Comparison of ENCODE assay signal across 12 mouse cellular contexts in genomic region chr2:29672746-29673536, GRCm38 (mm10). TPM values are rescaled to one million over a fixed set of nuclear protein-coding genes. Genes with fewer than 3 reads are reported as not detected.
DNase-seq lines count a peak whose midpoint lies in the region; ATAC-seq and TF ChIP-seq lines count a peak whose summit lies in the region.
"Had no signal": no experiment of that assay in that cellular context is flagged by ENCODE, and none has a peak within 500 bp of the region (broad histone marks: within the 10 kb centered on the region; RNA-seq: fewer than 3 reads in every experiment).

No protein-coding gene starts in this region.

- peak overlapping the region; percentile 43 for H3K27ac ChIP-seq in layer of hippocampus, adult 2 months
- no peak overlapping the region for H3K27ac ChIP-seq in forebrain, embryonic 12.5 days
- H3K27ac ChIP-seq: embryonic facial prominence, embryonic 15.5 days; midbrain, embryonic 10.5 days had no signal

- 91% methylated on average over 7 of the region's 7 CpGs for WGBS in forebrain, embryonic 12.5 days

- no peaks in the 10 kb centered on the region for H3K9me3 ChIP-seq in forebrain, embryonic 12.5 days
- H3K9me3 ChIP-seq: embryonic facial prominence, embryonic 15.5 days; midbrain, embryonic 10.5 days had no signal

- no peak for TF ChIP-seq CTCF in layer of hippocampus, adult 2 months (conservative IDR thresholded peaks at IDR 0.05)

- peak; percentile 80 for ATAC-seq in CD4-positive, CD25-positive, alpha-beta regulatory T cell, adult 4 months
- peak; percentile 81 for ATAC-seq in common myeloid progenitor, adult 5-6 weeks (replicated peaks; ENCODE audit: low read depth, poor library complexity, severe bottlenecking)
- no peak for ATAC-seq in forebrain, embryonic 12.5 days (ENCODE audit: low FRiP score)
- ATAC-seq: Patski had no signal

- DNase-seq in layer of hippocampus, adult 2 months (ENCODE audit: low spot score in 2 of 2) = no peak
- DNase-seq in layer of hippocampus, postnatal 36 days = no peak
- peak; percentile 67 for DNase-seq in skeletal muscle tissue, adult 2 months (ENCODE audit: low read depth, low spot score)
- DNase-seq in left cerebral cortex, adult 18-20 months (ENCODE audit: low spot score in 2 of 2) = no peak
- no peak for DNase-seq in adrenal gland, postnatal 4 days (ENCODE audit: low spot score in 2 of 2)
- DNase-seq: kidney, adult 18-20 months had no signal

- no peak overlapping the region for H3K4me2 ChIP-seq in forebrain, embryonic 12.5 days
- H3K4me2 ChIP-seq: embryonic facial prominence, embryonic 15.5 days had no signal

- H3K27me3 ChIP-seq in forebrain, embryonic 12.5 days = no peaks in the 10 kb centered on the region
- H3K27me3 ChIP-seq: embryonic facial prominence, embryonic 15.5 days; Patski had no signal

- H3K4me3 ChIP-seq in layer of hippocampus, adult 2 months = no peak overlapping the region
- H3K4me3 ChIP-seq in forebrain, embryonic 12.5 days (replicated peaks) = no peak overlapping the region
- H3K4me3 ChIP-seq: embryonic facial prominence, embryonic 15.5 days; midbrain, embryonic 10.5 days had no signal

- no peak overlapping the region for H3K9ac ChIP-seq in forebrain, embryonic 12.5 days
- H3K9ac ChIP-seq: embryonic facial prominence, embryonic 15.5 days had no signal

- no peaks in the 10 kb centered on the region for H3K36me3 ChIP-seq in forebrain, embryonic 12.5 days (replicated peaks)
- H3K36me3 ChIP-seq: embryonic facial prominence, embryonic 15.5 days; midbrain, embryonic 10.5 days had no signal

- H3K4me1 ChIP-seq in forebrain, embryonic 12.5 days = peaks cover 38% of the 10 kb centered on the region

RNA-seq across cellular contexts. Expression of gene Rapgef1, which starts 53.4 kb away (rescaled TPM):
- 10 to 100 TPM; 91.3 to 94.9 TPM for total RNA-seq in layer of hippocampus, adult 2 months (2021)
- 10 to 100 TPM; 94.0 to 99.0 TPM for total RNA-seq in layer of hippocampus, postnatal 36 days (2021)
- 10 to 100 TPM; 28.7 to 35.9 TPM for polyA plus RNA-seq in CD4-positive, CD25-positive, alpha-beta regulatory T cell, adult 4 months (2017; shearing (Covaris generic))
- total RNA-seq in common myeloid progenitor, adult 5-6 weeks (2017) = 25.4 and 40.5 TPM in 2 replicates
- 100 to 1,000 TPM in 1 of 2 experiments, 10 to 100 TPM in 1; 91.4 to 100 TPM for total RNA-seq in left cerebral cortex, adult 18-20 months (2021)
- 10 to 100 TPM; 64.6 to 65.1 TPM for total RNA-seq in adrenal gland, postnatal 4 days (2021)
- 22.3 and 24.0 TPM in 2 replicates for polyA plus RNA-seq in forebrain, embryonic 12.5 days (2016; fragmentation: Nextera tagmentation; extraction: Ambion mirVana)
